Mouse (Mus musculus) left cerebral cortex, postnatal 14 days (tissue): ENCODE measurements at regions not wholly inside any gene's neighbourhood (a gene's known extent, or its start where the extent isn't known, plus 50 kb on each side); places are given as distances from the start of the nearest gene placed in this dataset.

Source experiments
- DNase-seq, 2 experiments: peaks; one replicate each; pipeline ENCODE4 v3.0.0; 2021 to 2022; ENCODE audit warnings: low spot score in 2 of 2, mixed read lengths in 1 of 2
- intact Hi-C: fragments of 180-260 bp; cut with DNase I; formaldehyde crosslinking; loops from one replicate; pipeline ENCODE4 v1.15.1; 2025

GRCm38 (mm10) chr5:119361406-119362044 lies 308.9 kb upstream of the Tbx3 start:
- intact Hi-C loops = no loop called here

GRCm38 (mm10) chr5:119362452-119362851 lies 308.0 kb upstream of the Tbx3 start:
- DNase-seq = no peak
- intact Hi-C loops = no loop called here

More at GRCm38 (mm10) chr5:119361406-119362044, 308.9 kb upstream of the Tbx3 start:
- no peak for DNase-seq

GRCm38 (mm10) chr5:119364250-119364649 lies 306.2 kb upstream of the Tbx3 start:
- DNase-seq = peak in 1 of 2 experiments; percentile 17
- intact Hi-C loops = no loop called here

- intact Hi-C loops = no loop called here
These were observed 305.3 kb upstream of the Tbx3 start for GRCm38 (mm10) chr5:119365157-119365556.

GRCm38 (mm10) chr5:119366296-119366695 lies 304.2 kb upstream of the Tbx3 start:
- intact Hi-C loops = no loop called here
- DNase-seq = no peak

More at GRCm38 (mm10) chr5:119365157-119365556, 305.3 kb upstream of the Tbx3 start:
- DNase-seq = no peak

GRCm38 (mm10) chr5:119370481-119370880 lies 300.0 kb upstream of the Tbx3 start:
- intact Hi-C loops = no loop called here

GRCm38 (mm10) chr5:119370931-119371330 lies 299.5 kb upstream of the Tbx3 start:
- intact Hi-C loops = no loop called here
- DNase-seq = no peak

More at GRCm38 (mm10) chr5:119370481-119370880, 300.0 kb upstream of the Tbx3 start:
- DNase-seq = no peak

- no peak for DNase-seq
- intact Hi-C loops = no loop called here
These were observed 296.4 kb upstream of the Tbx3 start for GRCm38 (mm10) chr5:119373774-119374700.

- DNase-seq = no peak
- intact Hi-C loops = no loop called here
These were observed 295.6 kb upstream of the Tbx3 start for GRCm38 (mm10) chr5:119374861-119375260.

GRCm38 (mm10) chr5:119378261-119378660 lies 292.2 kb upstream of the Tbx3 start:
- intact Hi-C loops = no loop called here
- no peak for DNase-seq

- DNase-seq = no peak
- intact Hi-C loops = no loop called here
These were observed 290.5 kb upstream of the Tbx3 start for GRCm38 (mm10) chr5:119379915-119380432.

- intact Hi-C loops = no loop called here
- DNase-seq = no peak
These were observed 289.0 kb upstream of the Tbx3 start for GRCm38 (mm10) chr5:119381495-119381894.

- intact Hi-C loops = no loop called here
These were observed 285.0 kb upstream of the Tbx3 start for GRCm38 (mm10) chr5:119385506-119385905.

GRCm38 (mm10) chr5:119386821-119387220 lies 283.6 kb upstream of the Tbx3 start:
- intact Hi-C loops = no loop called here
- no peak for DNase-seq

More at GRCm38 (mm10) chr5:119385506-119385905, 285.0 kb upstream of the Tbx3 start:
- no peak for DNase-seq

- no peak for DNase-seq
- intact Hi-C loops = no loop called here
These were observed 283.2 kb upstream of the Tbx3 start for GRCm38 (mm10) chr5:119387261-119387660.

- DNase-seq = no peak
- intact Hi-C loops = no loop called here
These were observed 281.6 kb upstream of the Tbx3 start for GRCm38 (mm10) chr5:119388841-119389240.

GRCm38 (mm10) chr5:119389384-119389783 lies 281.1 kb upstream of the Tbx3 start:
- intact Hi-C loops = no loop called here
- no peak for DNase-seq

GRCm38 (mm10) chr5:119389857-119390256 lies 280.6 kb upstream of the Tbx3 start:
- DNase-seq = peak; percentile 43 to 51
- intact Hi-C loops = no loop called here

- DNase-seq = peak in 1 of 2 experiments; percentile 6
- intact Hi-C loops = no loop called here
These were observed 272.0 kb upstream of the Tbx3 start for GRCm38 (mm10) chr5:119398475-119398874.

- DNase-seq = no peak
- intact Hi-C loops = no loop called here
These were observed 270.1 kb upstream of the Tbx3 start for GRCm38 (mm10) chr5:119400223-119400935.
